Mouse (Mus musculus) megakaryocyte, embryonic 14.5 days (primary cell): ENCODE data around the gene Ssx2ip.

Source experiments
- FLI1 ChIP-seq: IDR thresholded peaks from 2 replicates; pipeline ENCODE4 v1.6.1; 2012; ENCODE audit warnings: low read length, inconsistent platforms, mixed read lengths
- GATA1 ChIP-seq: IDR thresholded peaks from 3 replicates; pipeline ENCODE4 v1.6.1; 2012; ENCODE audit warnings: mixed read lengths, low read length, inconsistent platforms, borderline replicate concordance

DNA sequence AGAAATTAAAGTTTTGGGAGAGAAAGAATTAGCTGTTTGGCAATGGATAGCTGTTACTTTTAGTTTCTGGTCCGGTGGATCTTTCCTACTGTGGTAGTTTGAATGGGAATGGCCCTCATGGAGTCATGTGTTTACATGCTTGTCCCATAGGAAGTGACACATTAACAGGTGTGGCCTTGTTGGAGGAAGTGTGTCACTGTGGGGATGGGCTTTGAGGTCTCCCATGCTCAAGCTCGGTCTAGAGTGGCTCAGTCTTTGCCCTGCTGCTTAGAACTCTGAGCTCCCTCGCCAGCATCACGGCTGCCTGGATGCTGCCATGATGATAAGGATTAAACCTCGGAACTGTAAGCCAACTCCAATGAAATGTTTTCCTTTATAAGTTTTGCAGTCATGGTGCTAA lies 46.9 kb downstream of the Ssx2ip start:
- no peak for TF ChIP-seq GATA1
- no peak for TF ChIP-seq FLI1
